Mouse (Mus musculus) heart, postnatal 0 days (tissue): ENCODE results near the gene Raver1.

Experiments used
- CTCF ChIP-seq: IDR thresholded peaks from 2 replicates; pipeline ENCODE4 v1.5.1; 2016; ENCODE audit warnings: antibody characterized with exemption, control low read depth, low read depth
- EP300 ChIP-seq: IDR thresholded peaks from 2 replicates; pipeline ENCODE4 v1.6.1; 2016; ENCODE audit warnings: antibody characterized with exemption, low read depth

DNA sequence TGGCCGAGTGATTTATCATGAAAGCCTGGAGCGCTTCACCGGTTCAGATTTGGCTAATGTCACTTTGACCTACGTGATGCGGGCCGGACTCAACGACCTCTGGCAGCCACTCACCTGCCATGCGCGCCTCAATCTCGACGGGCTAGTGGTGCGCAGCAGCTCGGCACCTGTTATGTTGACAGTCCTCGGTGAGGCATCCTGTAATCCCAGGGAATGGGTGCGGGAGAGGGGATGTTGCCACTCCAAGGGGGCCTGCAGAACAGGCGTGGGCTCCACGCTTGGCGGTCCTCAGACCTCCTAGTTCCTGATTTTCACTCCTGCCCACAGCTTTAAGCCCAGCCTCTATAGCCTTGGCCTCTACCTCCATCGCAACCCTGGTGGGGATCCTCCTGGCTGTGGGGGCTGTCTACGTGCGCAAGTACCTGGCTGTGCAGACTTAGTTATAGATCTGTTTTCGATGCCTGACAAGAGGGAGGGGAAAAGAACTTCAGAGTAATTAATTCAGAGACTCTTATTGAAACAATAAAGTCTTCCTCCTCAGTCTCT is 61.7 kb downstream of the Raver1 start:
- TF ChIP-seq CTCF (no peak), EP300 (no peak)
